In the genomic region with DNA sequence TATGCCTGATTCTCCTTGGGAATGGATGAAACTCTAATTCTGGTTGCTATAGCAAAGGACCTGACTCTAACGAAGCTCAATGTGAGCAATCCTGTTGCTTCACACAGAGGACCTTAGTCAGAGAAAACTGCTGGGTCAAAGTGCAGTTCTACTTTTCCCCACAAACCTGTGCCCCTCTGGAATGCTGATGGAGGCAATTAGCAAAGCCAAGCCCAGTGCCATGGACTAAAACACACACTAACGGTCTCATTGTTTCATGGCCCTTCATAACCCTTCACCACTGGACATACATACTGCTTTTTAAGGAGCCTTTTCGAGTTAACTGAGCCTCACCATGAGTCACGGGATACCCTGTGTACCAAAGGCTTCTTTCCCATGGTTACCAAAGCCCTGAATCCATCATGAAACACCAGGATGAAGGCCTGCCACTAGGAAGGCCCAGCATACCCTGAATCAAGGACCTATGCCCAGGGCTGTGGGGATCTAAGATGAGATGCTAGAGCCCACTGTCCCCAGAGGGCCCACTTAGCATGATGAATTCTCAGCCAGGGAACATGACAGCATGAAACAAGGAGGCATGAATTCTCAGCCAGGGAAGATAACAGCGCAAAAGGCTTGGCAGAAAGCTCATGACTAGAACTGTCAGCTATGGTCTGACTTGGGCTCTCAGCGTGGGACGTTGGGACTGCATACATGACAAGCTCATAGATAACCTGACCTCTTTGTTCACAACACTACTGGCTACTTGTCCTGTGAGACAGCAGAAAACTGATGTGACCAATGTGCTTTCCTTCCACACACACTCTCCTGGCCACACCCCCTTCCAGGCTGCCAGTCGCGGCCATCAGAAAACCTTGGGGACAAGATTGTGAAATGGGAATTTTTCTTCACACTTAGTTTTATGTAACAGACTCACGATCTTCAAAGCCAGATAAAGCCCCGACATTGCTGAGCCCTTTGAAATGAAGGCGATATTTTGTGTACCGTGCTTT, we compare ENCODE assay signal across 20 mouse cellular contexts. TPM values are rescaled to one million over a fixed set of nuclear protein-coding genes. Genes with fewer than 3 reads are reported as not detected.
DNase-seq lines count a peak whose midpoint lies in the region; ATAC-seq and TF ChIP-seq lines count a peak whose summit lies in the region.
"Had no signal": no experiment of that assay in that cellular context is flagged by ENCODE, and none has a peak within 500 bp of the region (broad histone marks: within the 10 kb centered on the region; RNA-seq: fewer than 3 reads in every experiment).

No protein-coding gene starts in this region.

- H3K36me3 ChIP-seq in lung, embryonic 14.5 days (ENCODE audit: insufficient read depth), result no peaks in the 10 kb centered on the region
- no peaks in the 10 kb centered on the region for H3K36me3 ChIP-seq in thymus, adult 2 months (ENCODE audit: control insufficient read depth, insufficient read depth, low read length)
- H3K36me3 ChIP-seq: forebrain, embryonic 15.5 days; hindbrain, embryonic 10.5 days; kidney, embryonic 15.5 days; limb, embryonic 12.5 days; midbrain, embryonic 15.5 days had no signal

- no peak overlapping the region for H3K4me3 ChIP-seq in lung, embryonic 14.5 days (ENCODE audit: low read depth, low read length)
- no peak overlapping the region for H3K4me3 ChIP-seq in layer of hippocampus, adult 2 months
- H3K4me3 ChIP-seq in left cerebral cortex, adult 2 months, result no peak overlapping the region
- no peak overlapping the region for H3K4me3 ChIP-seq in thymus, adult 2 months (ENCODE audit: control insufficient read depth, insufficient read depth, low read length)
- H3K4me3 ChIP-seq: forebrain, embryonic 15.5 days; hindbrain, embryonic 10.5 days; kidney, embryonic 15.5 days; limb, embryonic 12.5 days; megakaryocyte, embryonic 14.5 days; midbrain, embryonic 15.5 days had no signal

- no peaks in the 10 kb centered on the region for H3K9me3 ChIP-seq in lung, embryonic 14.5 days (ENCODE audit: low read depth, low read length)
- H3K9me3 ChIP-seq: forebrain, embryonic 15.5 days; hindbrain, embryonic 10.5 days; kidney, embryonic 15.5 days; limb, embryonic 12.5 days; midbrain, embryonic 15.5 days had no signal

- peak; percentile 50 for DNase-seq in adrenal gland, adult 8-10 months
- no peak for DNase-seq in adrenal gland, postnatal 4 days (ENCODE audit: low spot score in 2 of 2)
- peak; percentile 17 to 25 for DNase-seq in kidney, postnatal 36 days
- DNase-seq in kidney, adult 11 months, result no peak
- no peak for DNase-seq in lung, embryonic 14.5 days
- no peak for DNase-seq in layer of hippocampus, adult 2 months (ENCODE audit: low spot score in 2 of 2)
- DNase-seq in left cerebral cortex, adult 2 months (ENCODE audit: extremely low spot score in 1 of 2, low spot score in 2 of 2), result no peak
- DNase-seq in thymus, adult 2 months, result no peak
- DNase-seq: cerebellum, adult 11 months; cerebellum, postnatal 14 days; right cerebral cortex, adult 18-20 months; thymus, postnatal 4 days had no signal

- TF ChIP-seq CTCF in lung, embryonic 14.5 days (IDR thresholded peaks at IDR 0.05; ENCODE audit: low read depth), result no peak
- no peak for TF ChIP-seq CTCF in layer of hippocampus, adult 2 months (conservative IDR thresholded peaks at IDR 0.05)
- no peak for TF ChIP-seq CTCF in left cerebral cortex, adult 2 months (IDR thresholded peaks at IDR 0.05)
- no peak for TF ChIP-seq CTCF in thymus, adult 2 months (IDR thresholded peaks at IDR 0.05; ENCODE audit: borderline replicate concordance, control insufficient read depth, extremely low read depth, insufficient read depth, low read length, poor library complexity)

- peaks cover 5% of the 10 kb centered on the region; the same call in 1 of the 2 replicates for H3K4me1 ChIP-seq in lung, embryonic 14.5 days (ENCODE audit: insufficient read depth)
- H3K4me1 ChIP-seq in thymus, adult 2 months (replicated peaks; ENCODE audit: control insufficient read depth, insufficient read depth, low read length), result no peaks in the 10 kb centered on the region
- H3K4me1 ChIP-seq: forebrain, embryonic 15.5 days; hindbrain, embryonic 10.5 days; limb, embryonic 12.5 days; megakaryocyte, embryonic 14.5 days had no signal

- H3K9ac ChIP-seq in lung, embryonic 14.5 days, result no peak overlapping the region
- H3K9ac ChIP-seq: forebrain, embryonic 15.5 days; kidney, embryonic 15.5 days; limb, embryonic 12.5 days; liver, embryonic 14.5 days; midbrain, embryonic 15.5 days had no signal

- no peak for TF ChIP-seq POLR2A in thymus, adult 2 months (IDR thresholded peaks at IDR 0.05; ENCODE audit: control insufficient read depth, extremely low read depth, insufficient read depth, low read length, poor library complexity)

- no peak for ATAC-seq in lung, embryonic 14.5 days (ENCODE audit: insufficient read depth)
- ATAC-seq: forebrain, embryonic 15.5 days; midbrain, embryonic 15.5 days had no signal

- H3K27me3 ChIP-seq in lung, embryonic 14.5 days (ENCODE audit: insufficient read depth, low read length), result no peaks in the 10 kb centered on the region
- H3K27me3 ChIP-seq in thymus, adult 2 months (ENCODE audit: control insufficient read depth, insufficient read depth, low read length), result no peaks in the 10 kb centered on the region
- H3K27me3 ChIP-seq: kidney, embryonic 15.5 days; limb, embryonic 12.5 days; megakaryocyte, embryonic 14.5 days had no signal

- H3K27ac ChIP-seq in lung, embryonic 14.5 days (ENCODE audit: low read depth), result peak overlapping the region; percentile 72
- H3K27ac ChIP-seq in layer of hippocampus, adult 2 months, result no peak overlapping the region
- H3K27ac ChIP-seq in left cerebral cortex, adult 2 months, result no peak overlapping the region
- H3K27ac ChIP-seq in thymus, adult 2 months (ENCODE audit: control insufficient read depth, insufficient read depth, low read length), result no peak overlapping the region
- H3K27ac ChIP-seq: forebrain, embryonic 15.5 days; hindbrain, embryonic 10.5 days; kidney, embryonic 15.5 days; limb, embryonic 12.5 days; liver, embryonic 14.5 days; midbrain, embryonic 15.5 days had no signal

- intact Hi-C loops in left cerebral cortex, adult 2 months (cut with DNase I), result no loop called here

- WGBS in lung, embryonic 14.5 days, result 68% methylated on average over 13 of the region's 13 CpGs
- WGBS in thymus, adult 2 months, result 93% methylated on average over 13 of the region's 13 CpGs

- H3K4me2 ChIP-seq in lung, embryonic 14.5 days, result no peak overlapping the region
- H3K4me2 ChIP-seq: forebrain, embryonic 15.5 days; kidney, embryonic 15.5 days; limb, embryonic 12.5 days; midbrain, embryonic 15.5 days had no signal

RNA-seq across cellular contexts. Expression of a gene that starts 57.4 kb away (rescaled TPM):
- 10 to 100 TPM; 24.4 to 35.1 (median 28.6) TPM for total RNA-seq in adrenal gland, adult 8-10 months (2022)
- total RNA-seq in adrenal gland, postnatal 4 days (2021), result 10 to 100 TPM; 42.0 to 44.5 TPM
- polyA plus RNA-seq in lung, embryonic 14.5 days (2014; fragmentation: Nextera tagmentation; extraction: Ambion mirVana), result 42.6 and 45.4 TPM in 2 replicates
- 10 to 100 TPM; 21.1 to 26.4 TPM for total RNA-seq in layer of hippocampus, adult 2 months (2021)
- total RNA-seq in left cerebral cortex, adult 2 months (2021), result 10 to 100 TPM; 37.6 to 42.5 TPM
- polyA plus RNA-seq in thymus, adult 2 months (2012; rRNA removed), result 4.0 and 4.4 TPM in 2 replicates
- total RNA-seq: MEL had no signal

Comparison
In these comparisons a context has a peak if more than half of its experiments do, and no peak if none do; other contexts are left out.
1. DNase-seq: peak in adrenal gland, adult 8-10 months (single experiment) and kidney, postnatal 36 days (2 of 2); none in adrenal gland, postnatal 4 days (0 of 2), kidney, adult 11 months (single experiment), lung, embryonic 14.5 days (single experiment), layer of hippocampus, adult 2 months (0 of 2), left cerebral cortex, adult 2 months (0 of 2) and thymus, adult 2 months (single experiment).